Mouse (Mus musculus): ENCODE measurements around the gene Tdrd6.

The Tdrd6 gene

GRCm38 (mm10) chr17:43666576-43667289, 36.6 kb upstream of the Tdrd6 start, which contains the start of gene Slc25a27:
TSS of gene Slc25a27 (minus strand) at chr17:43667214.
- H3K9me3 ChIP-seq (ENCODE audit: low read length) = no peaks in the 10 kb centered on the region
- no peaks in the 10 kb centered on the region for H3K27me3 ChIP-seq (ENCODE audit: insufficient read depth, low read length)
- H3K4me1 ChIP-seq (replicated peaks; ENCODE audit: low read depth, low read length) = peaks cover 35% of the 10 kb centered on the region
- TF ChIP-seq CTCF (conservative IDR thresholded peaks at IDR 0.05; ENCODE audit: low read length) = no peak
- no peak for TF ChIP-seq POU5F1 (IDR thresholded peaks at IDR 0.05; ENCODE audit: borderline replicate concordance, low read length)
- no peak for TF ChIP-seq NANOG (IDR thresholded peaks at IDR 0.05; ENCODE audit: borderline replicate concordance, low read length)
- peaks cover 12% of the 10 kb centered on the region for H3K36me3 ChIP-seq (ENCODE audit: insufficient read depth, low read length)
- H3K4me3 ChIP-seq (replicated peaks; ENCODE audit: low read length) = peak within 1 kb of the TSS; percentile 89

- Histone ChIP-seq H3K4me3 (replicated peaks; ENCODE audit: low read length) (no peak overlapping the region), H3K9me3 (ENCODE audit: low read length) (no peaks in the 10 kb centered on the region), H3K36me3 (ENCODE audit: insufficient read depth, low read length) (peaks cover 20% of the 10 kb centered on the region), H3K4me1 (replicated peaks; ENCODE audit: low read depth, low read length) (peaks cover 12% of the 10 kb centered on the region), H3K27me3 (ENCODE audit: insufficient read depth, low read length) (no peaks in the 10 kb centered on the region)
- TF ChIP-seq NANOG (IDR thresholded peaks at IDR 0.05; ENCODE audit: borderline replicate concordance, low read length) (no peak), CTCF (conservative IDR thresholded peaks at IDR 0.05; ENCODE audit: low read length) (peak; percentile 32)
Observed at GRCm38 (mm10) chr17:43651314-43652046, 21.4 kb upstream of the Tdrd6 start.

- Histone ChIP-seq H3K4me3 (replicated peaks; ENCODE audit: low read length) (no peak overlapping the region), H3K27me3 (ENCODE audit: insufficient read depth, low read length) (no peaks in the 10 kb centered on the region), H3K36me3 (ENCODE audit: insufficient read depth, low read length) (peaks cover 35% of the 10 kb centered on the region), H3K9me3 (ENCODE audit: low read length) (peaks cover 5% of the 10 kb centered on the region; the same call in 1 of the 2 replicates), H3K4me1 (replicated peaks; ENCODE audit: low read depth, low read length) (peaks cover 12% of the 10 kb centered on the region)
- peak; percentile 87 for TF ChIP-seq CTCF (conservative IDR thresholded peaks at IDR 0.05; ENCODE audit: low read length)
- TF ChIP-seq POU5F1 (IDR thresholded peaks at IDR 0.05; ENCODE audit: borderline replicate concordance, low read length) = no peak
Observed at GRCm38 (mm10) chr17:43649641-43650436, 19.7 kb upstream of the Tdrd6 start.

GRCm38 (mm10) chr17:43646925-43647324, 16.8 kb upstream of the Tdrd6 start:
- no peak for TF ChIP-seq NANOG (IDR thresholded peaks at IDR 0.05; ENCODE audit: borderline replicate concordance, low read length)
- no peak for TF ChIP-seq CTCF (conservative IDR thresholded peaks at IDR 0.05; ENCODE audit: low read length)
- TF ChIP-seq POU5F1 (IDR thresholded peaks at IDR 0.05; ENCODE audit: borderline replicate concordance, low read length) = no peak
- H3K4me3 ChIP-seq (replicated peaks; ENCODE audit: low read length) = no peak overlapping the region
- peaks cover 8% of the 10 kb centered on the region for H3K4me1 ChIP-seq (replicated peaks; ENCODE audit: low read depth, low read length)
- H3K27me3 ChIP-seq (ENCODE audit: insufficient read depth, low read length) = no peaks in the 10 kb centered on the region
- H3K9me3 ChIP-seq (ENCODE audit: low read length) = peaks cover 5% of the 10 kb centered on the region; the same call in 1 of the 2 replicates
- H3K36me3 ChIP-seq (ENCODE audit: insufficient read depth, low read length) = peaks cover 44% of the 10 kb centered on the region

- no peaks in the 10 kb centered on the region for H3K4me1 ChIP-seq (replicated peaks; ENCODE audit: low read depth, low read length)
- H3K4me3 ChIP-seq (replicated peaks; ENCODE audit: low read length) = no peak overlapping the region
- TF ChIP-seq POU5F1 (IDR thresholded peaks at IDR 0.05; ENCODE audit: borderline replicate concordance, low read length) = no peak
- no peak for TF ChIP-seq NANOG (IDR thresholded peaks at IDR 0.05; ENCODE audit: borderline replicate concordance, low read length)
- no peak for TF ChIP-seq CTCF (conservative IDR thresholded peaks at IDR 0.05; ENCODE audit: low read length)
- H3K9me3 ChIP-seq (ENCODE audit: low read length) = peaks cover 5% of the 10 kb centered on the region; the same call in 1 of the 2 replicates
- peaks cover 44% of the 10 kb centered on the region for H3K36me3 ChIP-seq (ENCODE audit: insufficient read depth, low read length)
- no peaks in the 10 kb centered on the region for H3K27me3 ChIP-seq (ENCODE audit: insufficient read depth, low read length)
Observed at GRCm38 (mm10) chr17:43645136-43645535, 15.0 kb upstream of the Tdrd6 start.

- peaks cover 5% of the 10 kb centered on the region; the same call in 1 of the 2 replicates for H3K9me3 ChIP-seq (ENCODE audit: low read length)
- no peaks in the 10 kb centered on the region for H3K27me3 ChIP-seq (ENCODE audit: insufficient read depth, low read length)
- H3K4me3 ChIP-seq (replicated peaks; ENCODE audit: low read length) = no peak overlapping the region
- peaks cover 1% of the 10 kb centered on the region for H3K4me1 ChIP-seq (replicated peaks; ENCODE audit: low read depth, low read length)
- H3K36me3 ChIP-seq (ENCODE audit: insufficient read depth, low read length) = peaks cover 41% of the 10 kb centered on the region
- TF ChIP-seq CTCF (conservative IDR thresholded peaks at IDR 0.05; ENCODE audit: low read length) (no peak), POU5F1 (IDR thresholded peaks at IDR 0.05; ENCODE audit: borderline replicate concordance, low read length) (no peak), NANOG (IDR thresholded peaks at IDR 0.05; ENCODE audit: borderline replicate concordance, low read length) (no peak)
Observed at GRCm38 (mm10) chr17:43644375-43644774, 14.3 kb upstream of the Tdrd6 start.

- no peak for TF ChIP-seq NANOG (IDR thresholded peaks at IDR 0.05; ENCODE audit: borderline replicate concordance, low read length)
- no peak for TF ChIP-seq POU5F1 (IDR thresholded peaks at IDR 0.05; ENCODE audit: borderline replicate concordance, low read length)
- no peak for TF ChIP-seq CTCF (conservative IDR thresholded peaks at IDR 0.05; ENCODE audit: low read length)
- peaks cover 5% of the 10 kb centered on the region for H3K4me1 ChIP-seq (replicated peaks; ENCODE audit: low read depth, low read length)
- no peak overlapping the region for H3K4me3 ChIP-seq (replicated peaks; ENCODE audit: low read length)
- H3K9me3 ChIP-seq (ENCODE audit: low read length) = peaks cover 5% of the 10 kb centered on the region; the same call in 1 of the 2 replicates
- H3K27me3 ChIP-seq (ENCODE audit: insufficient read depth, low read length) = no peaks in the 10 kb centered on the region
- H3K36me3 ChIP-seq (ENCODE audit: insufficient read depth, low read length) = peaks cover 38% of the 10 kb centered on the region
Observed at GRCm38 (mm10) chr17:43643191-43643590, 13.1 kb upstream of the Tdrd6 start.

GRCm38 (mm10) chr17:43640825-43641224, 10.7 kb upstream of the Tdrd6 start:
- Histone ChIP-seq H3K9me3 (ENCODE audit: low read length) (peaks cover 2% of the 10 kb centered on the region; the same call in 1 of the 2 replicates), H3K27me3 (ENCODE audit: insufficient read depth, low read length) (no peaks in the 10 kb centered on the region), H3K4me3 (replicated peaks; ENCODE audit: low read length) (no peak overlapping the region), H3K36me3 (ENCODE audit: insufficient read depth, low read length) (peaks cover 23% of the 10 kb centered on the region), H3K4me1 (replicated peaks; ENCODE audit: low read depth, low read length) (peaks cover 5% of the 10 kb centered on the region)
- TF ChIP-seq CTCF (conservative IDR thresholded peaks at IDR 0.05; ENCODE audit: low read length) (peak; percentile 41), NANOG (IDR thresholded peaks at IDR 0.05; ENCODE audit: borderline replicate concordance, low read length) (no peak), POU5F1 (IDR thresholded peaks at IDR 0.05; ENCODE audit: borderline replicate concordance, low read length) (no peak)
